ENCODE assay signal across 8 mouse cellular contexts in genomic region chr2:130167861-130168260, GRCm38 (mm10). TPM values are rescaled to one million over a fixed set of nuclear protein-coding genes. Genes with fewer than 3 reads are reported as not detected.
A peak's percentile ranks its signal among the peaks of the same experiment; 100 is the strongest.
DNase-seq lines count a peak whose midpoint lies in the region; ATAC-seq and TF ChIP-seq lines count a peak whose summit lies in the region.
"Had no signal": no experiment of that assay in that cellular context is flagged by ENCODE, and none has a peak within 500 bp of the region (broad histone marks: within the 10 kb centered on the region; RNA-seq: fewer than 3 reads in every experiment).

No protein-coding gene starts in this region.

- no peak for ATAC-seq in kidney, embryonic 16.5 days (ENCODE audit: low FRiP score, low TSS enrichment)

- no peak overlapping the region for H3K9ac ChIP-seq in kidney, embryonic 16.5 days (replicated peaks; ENCODE audit: low read length)

- H3K4me1 ChIP-seq in kidney, embryonic 16.5 days (ENCODE audit: insufficient read depth, low read length): no peaks in the 10 kb centered on the region

- H3K9me3 ChIP-seq in kidney, embryonic 16.5 days (ENCODE audit: low read length): no peaks in the 10 kb centered on the region

- H3K4me2 ChIP-seq in kidney, embryonic 16.5 days (replicated peaks; ENCODE audit: low read depth, low read length): no peak overlapping the region

- H3K27me3 ChIP-seq in kidney, embryonic 16.5 days (ENCODE audit: insufficient read depth, low read length): no peaks in the 10 kb centered on the region

- 49% methylated on average over 3 of the region's 3 CpGs for WGBS in kidney, embryonic 16.5 days

- no peak for TF ChIP-seq POLR2A in brain, embryonic 14.5 days (IDR thresholded peaks at IDR 0.05; ENCODE audit: borderline replicate concordance, extremely low read depth, insufficient read depth, insufficient read length, poor library complexity, severe bottlenecking)

- DNase-seq in kidney, adult 18-20 months: peak; percentile 39
- peak; percentile 62 for DNase-seq in MN1 (ENCODE audit: low spot score)
- peak; percentile 87 for DNase-seq in brain, embryonic 14.5 days (ENCODE audit: low read depth)
- DNase-seq in gastrocnemius, postnatal 10 days: peak; percentile 66
- peak; percentile 79 for DNase-seq in left cerebral cortex, postnatal 14 days (ENCODE audit: low spot score in 2 of 2)
- peak; percentile 75 to 84 for DNase-seq in right cerebral cortex, postnatal 10 days (ENCODE audit: low spot score in 2 of 2)

- H3K4me3 ChIP-seq in kidney, embryonic 16.5 days (ENCODE audit: low read length): no peak overlapping the region

- no peak overlapping the region for H3K27ac ChIP-seq in kidney, embryonic 16.5 days (ENCODE audit: low read length)
- H3K27ac ChIP-seq: macrophage had no signal

- TF ChIP-seq CTCF in brain, embryonic 14.5 days (IDR thresholded peaks at IDR 0.05; ENCODE audit: borderline replicate concordance, extremely low read depth, insufficient read depth, insufficient read length): peak; percentile 76

- H3K36me3 ChIP-seq in kidney, embryonic 16.5 days (ENCODE audit: insufficient read depth, low read length): peaks cover 37% of the 10 kb centered on the region

- intact Hi-C loops in left cerebral cortex, postnatal 14 days (cut with DNase I): loop anchor here (2.0 to 10.0 kb wide), 3 partner anchors 99 to 493 kb away; no protein-coding TSS in a partner anchor

RNA-seq across cellular contexts. Expression of gene Snrpb, which starts 11.3 kb away (rescaled TPM):
- 687 and 730 TPM in 2 replicates for polyA plus RNA-seq in kidney, embryonic 16.5 days (2015; fragmentation: Nextera tagmentation; extraction: Ambion mirVana)
- 268 and 420 TPM in 2 replicates for polyA plus RNA-seq in brain, embryonic 14.5 days (2012; rRNA removed)
- 100 to 1,000 TPM; 155 to 170 TPM for total RNA-seq in gastrocnemius, postnatal 10 days (2021)
- total RNA-seq in left cerebral cortex, postnatal 14 days (2021): 100 to 1,000 TPM; 103 to 105 TPM

RNA-seq across cellular contexts. Expression of gene Tmc2, which starts 27.1 kb away (rescaled TPM):
- polyA plus RNA-seq in kidney, embryonic 16.5 days (2015; fragmentation: Nextera tagmentation; extraction: Ambion mirVana): not detected in 2 replicates
- 0.05 TPM in 1 of 2 replicates, not detected in the other for polyA plus RNA-seq in brain, embryonic 14.5 days (2012; rRNA removed)
- total RNA-seq in gastrocnemius, postnatal 10 days (2021): not detected
- not detected for total RNA-seq in left cerebral cortex, postnatal 14 days (2021)
- polyA plus RNA-seq: macrophage had no signal

RNA-seq across cellular contexts. Expression of gene Tgm6, which starts 55.6 kb away (rescaled TPM):
- polyA plus RNA-seq in kidney, embryonic 16.5 days (2015; fragmentation: Nextera tagmentation; extraction: Ambion mirVana): not detected in 2 replicates
- polyA plus RNA-seq in brain, embryonic 14.5 days (2012; rRNA removed): 0.18 and 0.23 TPM in 2 replicates
- not detected for total RNA-seq in gastrocnemius, postnatal 10 days (2021)
- under 1 TPM; 0.32 to 0.33 TPM for total RNA-seq in left cerebral cortex, postnatal 14 days (2021)
- polyA plus RNA-seq: macrophage had no signal
